20 mouse cellular contexts compared by ENCODE assay signal in the genomic region with DNA sequence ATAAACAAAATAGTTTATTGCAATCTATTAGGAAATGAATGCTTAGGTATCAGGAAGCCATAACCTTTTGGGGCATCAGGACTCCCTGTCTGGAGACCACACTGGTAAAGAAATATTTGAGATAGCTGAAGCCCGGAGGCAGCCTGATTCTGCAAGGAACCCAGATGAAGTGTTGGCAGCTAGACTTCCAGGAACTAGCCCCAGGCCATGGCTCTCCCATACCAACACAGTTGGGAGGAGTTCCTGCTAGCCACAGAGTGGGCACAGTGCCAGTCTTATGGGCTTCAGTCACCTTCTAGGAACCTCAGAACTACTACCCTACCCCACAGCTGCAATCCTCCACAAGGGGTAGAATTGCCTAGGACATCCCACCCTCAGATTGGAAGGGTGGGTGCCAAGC. TPM values are rescaled to one million over a fixed set of nuclear protein-coding genes. Genes with fewer than 3 reads are reported as not detected.
DNase-seq lines count a peak whose midpoint lies in the region; ATAC-seq and TF ChIP-seq lines count a peak whose summit lies in the region.
"Had no signal": no experiment of that assay in that cellular context is flagged by ENCODE, and none has a peak within 500 bp of the region (broad histone marks: within the 10 kb centered on the region; RNA-seq: fewer than 3 reads in every experiment).

No protein-coding gene starts in this region.

- no peaks in the 10 kb centered on the region for H3K4me1 ChIP-seq in kidney, adult 2 months (ENCODE audit: control insufficient read depth, insufficient read depth, low read length)
- H3K4me1 ChIP-seq in kidney, embryonic 14.5 days (ENCODE audit: control insufficient read depth, insufficient read depth, low read length): peaks cover 15% of the 10 kb centered on the region
- H3K4me1 ChIP-seq in liver, embryonic 13.5 days (replicated peaks): peaks cover 79% of the 10 kb centered on the region
- H3K4me1 ChIP-seq in hindbrain, embryonic 11.5 days (replicated peaks; ENCODE audit: control insufficient read depth, insufficient read depth, low read length): peaks cover 7% of the 10 kb centered on the region; the same call in 1 of the 2 replicates

- no peak for TF ChIP-seq POLR2A in kidney, adult 2 months (IDR thresholded peaks at IDR 0.05; ENCODE audit: low read depth, low read length)

- H3K4me3 ChIP-seq in kidney, adult 2 months (ENCODE audit: insufficient read depth, low read depth, low read length): no peak overlapping the region
- H3K4me3 ChIP-seq in kidney, embryonic 14.5 days (ENCODE audit: low read length): no peak overlapping the region
- no peak overlapping the region for H3K4me3 ChIP-seq in liver, embryonic 13.5 days (replicated peaks)
- H3K4me3 ChIP-seq in hindbrain, embryonic 11.5 days (ENCODE audit: low read depth, low read length): no peak overlapping the region
- H3K4me3 ChIP-seq: embryonic facial prominence, embryonic 12.5 days; intestine, embryonic 15.5 days; limb, embryonic 12.5 days; neural tube, embryonic 12.5 days had no signal

- peak; percentile 42 for DNase-seq in kidney, adult 2 months
- DNase-seq in 416B (ENCODE audit: low read depth): peak; percentile 93
- no peak for DNase-seq in liver, embryonic 13.5 days
- no peak for DNase-seq in hindbrain, embryonic 11.5 days (ENCODE audit: low spot score)
- no peak for DNase-seq in frontal cortex, postnatal 14 days (ENCODE audit: low spot score in 2 of 2)
- DNase-seq: cerebellum, adult 11-12 months; forebrain, postnatal 0 days; gastrocnemius, postnatal 36 days; heart, postnatal 14 days; layer of hippocampus, postnatal 36 days; midbrain, embryonic 14.5 days; thymus, postnatal 14 days had no signal

- no peak for ATAC-seq in kidney, embryonic 14.5 days (ENCODE audit: low FRiP score, low TSS enrichment)
- ATAC-seq in common myeloid progenitor, adult 5-6 weeks (replicated peaks; ENCODE audit: low read depth, poor library complexity, severe bottlenecking): peak; percentile 28
- ATAC-seq in liver, embryonic 13.5 days (ENCODE audit: low read depth): no peak
- no peak for ATAC-seq in inflammation-experienced regulatory T-cells, adult 6 months
- ATAC-seq in hindbrain, embryonic 11.5 days (ENCODE audit: low FRiP score): no peak
- ATAC-seq: forebrain, postnatal 0 days; intestine, embryonic 15.5 days had no signal

- no peaks in the 10 kb centered on the region for H3K9me3 ChIP-seq in kidney, embryonic 14.5 days (ENCODE audit: control insufficient read depth, low read length)
- no peaks in the 10 kb centered on the region for H3K9me3 ChIP-seq in liver, embryonic 13.5 days (replicated peaks)
- no peaks in the 10 kb centered on the region for H3K9me3 ChIP-seq in hindbrain, embryonic 11.5 days (ENCODE audit: control insufficient read depth, low read length)
- H3K9me3 ChIP-seq: embryonic facial prominence, embryonic 12.5 days; intestine, embryonic 15.5 days; limb, embryonic 12.5 days; neural tube, embryonic 12.5 days had no signal

- H3K4me2 ChIP-seq in kidney, embryonic 14.5 days (replicated peaks; ENCODE audit: low read depth, low read length): no peak overlapping the region
- peak overlapping the region; percentile 7; the same call in 1 of the 2 replicates for H3K4me2 ChIP-seq in liver, embryonic 13.5 days
- H3K4me2 ChIP-seq in hindbrain, embryonic 11.5 days (replicated peaks; ENCODE audit: low read depth, low read length): no peak overlapping the region
- H3K4me2 ChIP-seq: embryonic facial prominence, embryonic 12.5 days; intestine, embryonic 15.5 days; limb, embryonic 12.5 days; neural tube, embryonic 12.5 days had no signal

- 26% methylated on average over 1 of the region's 1 CpGs for WGBS in kidney, adult 2 months
- WGBS in kidney, embryonic 14.5 days: 74% methylated on average over 1 of the region's 1 CpGs
- WGBS in liver, embryonic 13.5 days (ENCODE audit: insufficient replicate concordance): 5% methylated on average over 1 of the region's 1 CpGs
- 92% methylated on average over 1 of the region's 1 CpGs for WGBS in hindbrain, embryonic 11.5 days

- H3K9ac ChIP-seq in kidney, embryonic 14.5 days (ENCODE audit: low read depth, low read length): no peak overlapping the region
- peak overlapping the region; percentile 71 for H3K9ac ChIP-seq in liver, embryonic 13.5 days
- H3K9ac ChIP-seq in hindbrain, embryonic 11.5 days (ENCODE audit: low read depth, low read length): no peak overlapping the region
- H3K9ac ChIP-seq: embryonic facial prominence, embryonic 12.5 days; forebrain, postnatal 0 days; intestine, embryonic 15.5 days; limb, embryonic 12.5 days; neural tube, embryonic 12.5 days had no signal

- H3K36me3 ChIP-seq in kidney, adult 2 months (ENCODE audit: control insufficient read depth, insufficient read depth, low read length): no peaks in the 10 kb centered on the region
- no peaks in the 10 kb centered on the region for H3K36me3 ChIP-seq in kidney, embryonic 14.5 days (ENCODE audit: control insufficient read depth, insufficient read depth, low read length)
- H3K36me3 ChIP-seq in liver, embryonic 13.5 days: no peaks in the 10 kb centered on the region
- H3K36me3 ChIP-seq in hindbrain, embryonic 11.5 days (ENCODE audit: control insufficient read depth, insufficient read depth, low read length): no peaks in the 10 kb centered on the region
- H3K36me3 ChIP-seq: embryonic facial prominence, embryonic 12.5 days; intestine, embryonic 15.5 days; limb, embryonic 12.5 days; neural tube, embryonic 12.5 days had no signal

- no peak for TF ChIP-seq CTCF in kidney, adult 2 months (conservative IDR thresholded peaks at IDR 0.05; ENCODE audit: insufficient read depth, insufficient read length, low read depth, low read length)

- H3K27me3 ChIP-seq in kidney, adult 2 months (replicated peaks; ENCODE audit: control insufficient read depth, insufficient read depth, low read length): no peaks in the 10 kb centered on the region
- no peaks in the 10 kb centered on the region for H3K27me3 ChIP-seq in kidney, embryonic 14.5 days (ENCODE audit: control insufficient read depth, insufficient read depth, low read length)
- no peaks in the 10 kb centered on the region for H3K27me3 ChIP-seq in liver, embryonic 13.5 days
- no peaks in the 10 kb centered on the region for H3K27me3 ChIP-seq in hindbrain, embryonic 11.5 days (ENCODE audit: control insufficient read depth, insufficient read depth, low read length)
- H3K27me3 ChIP-seq: embryonic facial prominence, embryonic 12.5 days; intestine, embryonic 15.5 days had no signal

- no peak overlapping the region for H3K27ac ChIP-seq in kidney, adult 2 months (ENCODE audit: insufficient read depth, low read depth, low read length)
- H3K27ac ChIP-seq in kidney, embryonic 14.5 days (ENCODE audit: low read depth, low read length): no peak overlapping the region
- H3K27ac ChIP-seq in liver, embryonic 13.5 days: peak overlapping the region; percentile 99
- no peak overlapping the region for H3K27ac ChIP-seq in hindbrain, embryonic 11.5 days (ENCODE audit: low read depth, low read length)
- H3K27ac ChIP-seq: embryonic facial prominence, embryonic 12.5 days; intestine, embryonic 15.5 days; limb, embryonic 12.5 days; neural tube, embryonic 12.5 days had no signal

RNA-seq across cellular contexts. Expression of gene Nfe2, which starts 1.8 kb away (rescaled TPM):
- polyA plus RNA-seq in kidney, adult 2 months (2012; rRNA removed): 0.58 and 1.0 TPM in 2 replicates
- 3.1 and 3.9 TPM in 2 replicates for polyA plus RNA-seq in kidney, embryonic 14.5 days (2014; fragmentation: Nextera tagmentation; extraction: Ambion mirVana)
- total RNA-seq in common myeloid progenitor, adult 5-6 weeks (2017): 121 and 135 TPM in 2 replicates
- 171 and 185 TPM in 2 replicates for polyA plus RNA-seq in liver, embryonic 13.5 days (2015; fragmentation: Nextera tagmentation; extraction: Ambion mirVana)
- polyA plus RNA-seq in inflammation-experienced regulatory T-cells, adult 6 months (2017; shearing (Covaris generic)): 1 to 10 TPM in 2 of 3 experiments, under 1 TPM in 1; 0.96 to 1.3 (median 1.1) TPM
- polyA plus RNA-seq in hindbrain, embryonic 11.5 days (2014; fragmentation: Nextera tagmentation; extraction: Ambion mirVana): 4.7 and 5.0 TPM in 2 replicates
- total RNA-seq: gastrocnemius, postnatal 36 days had no signal

RNA-seq across cellular contexts. Expression of gene Copz1, which starts 12.5 kb away (rescaled TPM):
- polyA plus RNA-seq in kidney, adult 2 months (2012; rRNA removed): 138 TPM in 2 replicates
- polyA plus RNA-seq in kidney, embryonic 14.5 days (2014; fragmentation: Nextera tagmentation; extraction: Ambion mirVana): 290 and 322 TPM in 2 replicates
- 53.8 and 55.5 TPM in 2 replicates for total RNA-seq in common myeloid progenitor, adult 5-6 weeks (2017)
- polyA plus RNA-seq in liver, embryonic 13.5 days (2015; fragmentation: Nextera tagmentation; extraction: Ambion mirVana): 213 and 240 TPM in 2 replicates
- polyA plus RNA-seq in inflammation-experienced regulatory T-cells, adult 6 months (2017; shearing (Covaris generic)): 100 to 1,000 TPM; 216 to 248 (median 223) TPM
- polyA plus RNA-seq in hindbrain, embryonic 11.5 days (2014; fragmentation: Nextera tagmentation; extraction: Ambion mirVana): 310 and 313 TPM in 2 replicates

RNA-seq across cellular contexts. Expression of gene Hnrnpa1, which starts 19.8 kb away (rescaled TPM):
- polyA plus RNA-seq in kidney, adult 2 months (2012; rRNA removed): 50.0 and 69.3 TPM in 2 replicates
- polyA plus RNA-seq in kidney, embryonic 14.5 days (2014; fragmentation: Nextera tagmentation; extraction: Ambion mirVana): 1,180 and 1,314 TPM in 2 replicates
- total RNA-seq in common myeloid progenitor, adult 5-6 weeks (2017): 1,831 and 1,833 TPM in 2 replicates
- 436 and 495 TPM in 2 replicates for polyA plus RNA-seq in liver, embryonic 13.5 days (2015; fragmentation: Nextera tagmentation; extraction: Ambion mirVana)
- polyA plus RNA-seq in inflammation-experienced regulatory T-cells, adult 6 months (2017; shearing (Covaris generic)): 100 to 1,000 TPM; 360 to 441 (median 366) TPM
- 1,309 and 1,311 TPM in 2 replicates for polyA plus RNA-seq in hindbrain, embryonic 11.5 days (2014; fragmentation: Nextera tagmentation; extraction: Ambion mirVana)

RNA-seq across cellular contexts. Expression of gene Cbx5, which starts 20.4 kb away (rescaled TPM):
- polyA plus RNA-seq in kidney, adult 2 months (2012; rRNA removed): 18.8 and 26.9 TPM in 2 replicates
- 146 and 161 TPM in 2 replicates for polyA plus RNA-seq in kidney, embryonic 14.5 days (2014; fragmentation: Nextera tagmentation; extraction: Ambion mirVana)
- total RNA-seq in common myeloid progenitor, adult 5-6 weeks (2017): 248 and 261 TPM in 2 replicates
- 61.1 and 76.6 TPM in 2 replicates for polyA plus RNA-seq in liver, embryonic 13.5 days (2015; fragmentation: Nextera tagmentation; extraction: Ambion mirVana)
- 10 to 100 TPM; 21.7 to 48.8 (median 23.8) TPM for polyA plus RNA-seq in inflammation-experienced regulatory T-cells, adult 6 months (2017; shearing (Covaris generic))
- 185 and 204 TPM in 2 replicates for polyA plus RNA-seq in hindbrain, embryonic 11.5 days (2014; fragmentation: Nextera tagmentation; extraction: Ambion mirVana)

RNA-seq across cellular contexts. Expression of gene Gpr84, which starts 50.4 kb away (rescaled TPM):
- 0.13 TPM in 1 of 2 replicates, not detected in the other for polyA plus RNA-seq in kidney, adult 2 months (2012; rRNA removed)
- 0.47 and 0.69 TPM in 2 replicates for polyA plus RNA-seq in kidney, embryonic 14.5 days (2014; fragmentation: Nextera tagmentation; extraction: Ambion mirVana)
- not detected in 2 replicates for total RNA-seq in common myeloid progenitor, adult 5-6 weeks (2017)
- 0.28 and 0.29 TPM in 2 replicates for polyA plus RNA-seq in liver, embryonic 13.5 days (2015; fragmentation: Nextera tagmentation; extraction: Ambion mirVana)
- polyA plus RNA-seq in inflammation-experienced regulatory T-cells, adult 6 months (2017; shearing (Covaris generic)): not detected
- 0.11 and 0.34 TPM in 2 replicates for polyA plus RNA-seq in hindbrain, embryonic 11.5 days (2014; fragmentation: Nextera tagmentation; extraction: Ambion mirVana)
- total RNA-seq: adrenal gland, postnatal 4 days; gastrocnemius, postnatal 36 days; heart, postnatal 14 days had no signal

Comparison
In these comparisons a context has a peak if more than half of its experiments do, and no peak if none do; other contexts are left out.
1. DNase-seq: peak in kidney, adult 2 months (single experiment) and 416B (single experiment); none in liver, embryonic 13.5 days (single experiment), hindbrain, embryonic 11.5 days (single experiment) and frontal cortex, postnatal 14 days (0 of 2).
2. RNA of gene Nfe2, which starts 1.8 kb away (polyA plus RNA-seq): 171 to 185 TPM in liver, embryonic 13.5 days; 4.7 to 5.0 TPM in hindbrain, embryonic 11.5 days, 3.1 to 3.9 TPM in kidney, embryonic 14.5 days, 0.96 to 1.3 TPM in inflammation-experienced regulatory T-cells, adult 6 months and 0.58 to 1.0 TPM in kidney, adult 2 months; every median in the first group is over 10 times any median in the second.